Mouse (Mus musculus) left cerebral cortex, postnatal 4 days (tissue): ENCODE measurements at regions not wholly inside any gene's neighbourhood (a gene's known extent, or its start where the extent isn't known, plus 50 kb on each side); places are given as distances from the start of the nearest gene placed in this dataset.

Experiments
- DNase-seq: peaks from one replicate; pipeline ENCODE4 v3.0.0-alpha.2; 2022
- intact Hi-C: fragments of 180-260 bp; cut with DNase I; formaldehyde crosslinking; loops from one replicate; pipeline ENCODE4 v1.15.1; 2025
- microRNA-seq: library from miRNA; unstranded; fragments of <30 nt; microRNA quantifications from one replicate; pipeline ENCODE4 v1.2.0, GENCODE M21; 2022

GRCm38 (mm10) chr13:84059661-84060452, 162.2 kb upstream of the Tmem161b start:
- peak; percentile 58 for DNase-seq
- intact Hi-C loops: loop anchor here (2.0 to 5.0 kb wide), 5 partner anchors 73 to 507 kb away; no protein-coding TSS in a partner anchor

GRCm38 (mm10) chr13:84060453-84060834, 161.7 kb upstream of the Tmem161b start:
- no peak for DNase-seq

GRCm38 (mm10) chr13:84060906-84061305, 161.2 kb upstream of the Tmem161b start:
- DNase-seq: no peak
- intact Hi-C loops: loop anchor here (2.0 to 5.0 kb wide), 2 partner anchors 284 to 506 kb away; no protein-coding TSS in a partner anchor

More at GRCm38 (mm10) chr13:84060453-84060834, 161.7 kb upstream of the Tmem161b start:
- intact Hi-C loops: loop anchor here (2.0 to 5.0 kb wide), 2 partner anchors 284 to 507 kb away; no protein-coding TSS in a partner anchor

GRCm38 (mm10) chr13:84061820-84062480, 160.1 kb upstream of the Tmem161b start:
- intact Hi-C loops: loop anchor here (2.0 to 5.0 kb wide), 2 partner anchors 283 to 505 kb away; no protein-coding TSS in a partner anchor
- peak; percentile 56 for DNase-seq

- intact Hi-C loops: loop anchor here (5.0 kb wide), 1 partner anchor 505 kb away; no protein-coding TSS in a partner anchor
- no peak for DNase-seq
Observed at GRCm38 (mm10) chr13:84062616-84063015, 159.5 kb upstream of the Tmem161b start.

- intact Hi-C loops: loop anchor here (5.0 kb wide), 1 partner anchor 504 kb away; no protein-coding TSS in a partner anchor
- no peak for DNase-seq
Observed at GRCm38 (mm10) chr13:84063406-84063805, 158.7 kb upstream of the Tmem161b start.

GRCm38 (mm10) chr13:84064291-84064940, 157.7 kb upstream of the Tmem161b start:
- DNase-seq: no peak
- intact Hi-C loops: loop anchor here (2.0 to 5.0 kb wide), 2 partner anchors 503 to 692 kb away; no protein-coding TSS in a partner anchor

GRCm38 (mm10) chr13:84065256-84065898, 156.7 kb upstream of the Tmem161b start:
- intact Hi-C loops: loop anchor here (2.0 to 5.0 kb wide), 3 partner anchors 157 to 691 kb away; partner anchors contain the start of gene Tmem161b
- peak; percentile 45 for DNase-seq

GRCm38 (mm10) chr13:84066211-84066959, 155.7 kb upstream of the Tmem161b start:
- intact Hi-C loops: loop anchor here (5.0 kb wide), 2 partner anchors 156 to 199 kb away; partner anchors contain the start of gene Tmem161b
- peak; percentile 36 for DNase-seq

- peak; percentile 42 for DNase-seq
- intact Hi-C loops: loop anchor here (5.0 kb wide), 2 partner anchors 155 to 200 kb away; partner anchors contain the start of gene Tmem161b
Observed at GRCm38 (mm10) chr13:84066960-84067665, 155.0 kb upstream of the Tmem161b start.

GRCm38 (mm10) chr13:84068365-84068764, 153.7 kb upstream of the Tmem161b start:
- intact Hi-C loops: loop anchor here (5.0 kb wide), 2 partner anchors 154 to 201 kb away; partner anchors contain the start of gene Tmem161b
- DNase-seq: no peak

Small RNA genes lying in the stretch of these regions (microRNA-seq; reads per million reads assigned to microRNA genes)
- gene Mir9-2: 2.7 reads per million
